In genomic region chr9:21324269-21324668, GRCm38 (mm10) we compare ENCODE assay signal across 11 mouse cellular contexts. TPM values are rescaled to one million over a fixed set of nuclear protein-coding genes. Genes with fewer than 3 reads are reported as not detected.
A peak's percentile ranks its signal among the peaks of the same experiment; 100 is the strongest.
DNase-seq lines count a peak whose midpoint lies in the region.
"Had no signal": no experiment of that assay in that cellular context is flagged by ENCODE, and none has a peak within 500 bp of the region (broad histone marks: within the 10 kb centered on the region; RNA-seq: fewer than 3 reads in every experiment).

No protein-coding gene starts in this region.

- intact Hi-C loops in left cerebral cortex, postnatal 4 days (cut with DNase I): no loop called here

- DNase-seq in cerebellum, postnatal 14 days: peak; percentile 26 to 34
- no peak for DNase-seq in cerebellum, adult 11 months
- DNase-seq in CD4-positive helper T cell, adult 2 months (ENCODE audit: low read depth, low spot score): peak; percentile 44
- DNase-seq in adrenal gland, postnatal 36 days: peak; percentile 19 to 37
- DNase-seq in kidney, postnatal 14 days: peak; percentile 57
- no peak for DNase-seq in right cerebral cortex, postnatal 25 days
- no peak for DNase-seq in natural killer cell, adult 2 months (ENCODE audit: low spot score in 2 of 2)
- no peak for DNase-seq in left cerebral cortex, postnatal 4 days
- DNase-seq: right cerebral cortex, adult 18-20 months; thymus, adult 18-20 months had no signal

RNA-seq across cellular contexts. Expression of gene Slc44a2, which starts 3.8 kb away (rescaled TPM):
- total RNA-seq in adrenal gland, postnatal 36 days (2021): 10 to 100 TPM; 35.2 to 54.2 TPM
- 10 to 100 TPM; 69.9 to 71.5 TPM for total RNA-seq in left cerebral cortex, postnatal 4 days (2021)

RNA-seq across cellular contexts. Expression of gene Ap1m2, which starts 12.1 kb away (rescaled TPM):
- not detected for total RNA-seq in adrenal gland, postnatal 36 days (2021)
- 1 to 10 TPM; 1.3 to 3.7 TPM for total RNA-seq in left cerebral cortex, postnatal 4 days (2021)
- total RNA-seq: hematopoietic stem cell, adult 5-6 weeks had no signal

RNA-seq across cellular contexts. Expression of gene Cdkn2d, which starts 33.1 kb away (rescaled TPM):
- total RNA-seq in adrenal gland, postnatal 36 days (2021): 10 to 100 TPM; 14.2 to 16.0 TPM
- 10 to 100 TPM; 58.3 to 63.6 TPM for total RNA-seq in left cerebral cortex, postnatal 4 days (2021)

RNA-seq across cellular contexts. Expression of gene Kri1, which starts 36.5 kb away (rescaled TPM):
- 10 to 100 TPM; 24.8 to 32.2 TPM for total RNA-seq in adrenal gland, postnatal 36 days (2021)
- 10 to 100 TPM; 46.7 to 49.2 TPM for total RNA-seq in left cerebral cortex, postnatal 4 days (2021)

RNA-seq across cellular contexts. Expression of gene Ilf3, which starts 43.4 kb away (rescaled TPM):
- total RNA-seq in adrenal gland, postnatal 36 days (2021): 10 to 100 TPM; 52.6 to 66.1 TPM
- total RNA-seq in left cerebral cortex, postnatal 4 days (2021): 100 to 1,000 TPM; 170 to 172 TPM

Comparison
In these comparisons a context has a peak if more than half of its experiments do, and no peak if none do; other contexts are left out.
1. DNase-seq: peak in cerebellum, postnatal 14 days (2 of 2), CD4-positive helper T cell, adult 2 months (single experiment), adrenal gland, postnatal 36 days (2 of 2) and kidney, postnatal 14 days (single experiment); none in cerebellum, adult 11 months (single experiment), right cerebral cortex, postnatal 25 days (single experiment), natural killer cell, adult 2 months (0 of 2) and left cerebral cortex, postnatal 4 days (single experiment).